Mouse (Mus musculus): ENCODE results near the gene Vipas39. TPM values are rescaled to one million over a fixed set of nuclear protein-coding genes. Genes with fewer than 3 reads are reported as not detected.
"Not testable (repeated sequence)": the region's sequence is repeated elsewhere in the genome, so short reads cannot be mapped to it uniquely, and the experiment has no call there.

Gene Vipas39
- polyA plus RNA-seq (2011; ENCODE audit: insufficient read depth, insufficient read length, low replicate concordance, missing spikeins): 10.8 and 23.7 TPM in 2 replicates

GRCm38 (mm10) chr12:87266108-87266826 is at the start of gene Vipas39, which contains the start of gene Ahsa1:
Vipas39 (minus strand) TSS chr12:87266256.
Ahsa1 (plus strand) TSS chr12:87266479.
- WGBS: under 1% methylated on average over 31 of the region's 31 CpGs

GRCm38 (mm10) chr12:87313098-87313497 is 47.0 kb upstream of the Vipas39 start:
- no peak overlapping the region for H3K4me3 ChIP-seq (replicated peaks; ENCODE audit: control insufficient read depth, low read depth, low read length)
- H3K27ac ChIP-seq (ENCODE audit: control insufficient read depth, insufficient read depth, low read depth, low read length, poor library complexity): no peak overlapping the region
- no peak for TF ChIP-seq CTCF (IDR thresholded peaks at IDR 0.05; ENCODE audit: control insufficient read depth, insufficient read depth, low read length)
- 67% methylated on average over 2 of the region's 2 CpGs for WGBS
- no peaks in the 10 kb centered on the region for H3K4me1 ChIP-seq (ENCODE audit: control insufficient read depth, insufficient read depth, low read length)

More at GRCm38 (mm10) chr12:87266108-87266826, at the start of gene Vipas39, which contains the start of gene Ahsa1:
- Histone ChIP-seq H3K4me3 (replicated peaks; ENCODE audit: control insufficient read depth, low read depth, low read length) (peak within 1 kb of the TSS; percentile 94), H3K4me1 (ENCODE audit: control insufficient read depth, insufficient read depth, low read length) (peaks cover 5% of the 10 kb centered on the region; the same call in 1 of the 2 replicates), H3K27ac (ENCODE audit: control insufficient read depth, insufficient read depth, low read depth, low read length, poor library complexity) (peak within 1 kb of the TSS; percentile 82)
- TF ChIP-seq CTCF (IDR thresholded peaks at IDR 0.05; ENCODE audit: control insufficient read depth, insufficient read depth, low read length) (no peak), POLR2A (IDR thresholded peaks at IDR 0.05; ENCODE audit: borderline replicate concordance, control insufficient read depth, low read depth, low read length) (peak; percentile 95; the same call in 1 of the 2 replicates)

- H3K4me1 ChIP-seq (ENCODE audit: control insufficient read depth, insufficient read depth, low read length); H3K4me3 ChIP-seq (replicated peaks; ENCODE audit: control insufficient read depth, low read depth, low read length); H3K27ac ChIP-seq (ENCODE audit: control insufficient read depth, insufficient read depth, low read depth, low read length, poor library complexity): not testable (repeated sequence)
- 74% methylated on average over 4 of the region's 4 CpGs for WGBS
These were observed 40.5 kb upstream of the Vipas39 start for GRCm38 (mm10) chr12:87306584-87306844.

GRCm38 (mm10) chr12:87305767-87306583 is 39.9 kb upstream of the Vipas39 start:
- no peak overlapping the region for H3K27ac ChIP-seq (ENCODE audit: control insufficient read depth, insufficient read depth, low read depth, low read length, poor library complexity)
- no peak for TF ChIP-seq CTCF (IDR thresholded peaks at IDR 0.05; ENCODE audit: control insufficient read depth, insufficient read depth, low read length)
- TF ChIP-seq POLR2A (IDR thresholded peaks at IDR 0.05; ENCODE audit: borderline replicate concordance, control insufficient read depth, low read depth, low read length): no peak
- WGBS: 55% methylated on average over 13 of the region's 13 CpGs
- H3K4me1 ChIP-seq (ENCODE audit: control insufficient read depth, insufficient read depth, low read length): no peaks in the 10 kb centered on the region
- no peak overlapping the region for H3K4me3 ChIP-seq (replicated peaks; ENCODE audit: control insufficient read depth, low read depth, low read length)

- no peak overlapping the region for H3K4me3 ChIP-seq (replicated peaks; ENCODE audit: control insufficient read depth, low read depth, low read length)
- no peak overlapping the region for H3K27ac ChIP-seq (ENCODE audit: control insufficient read depth, insufficient read depth, low read depth, low read length, poor library complexity)
- no peaks in the 10 kb centered on the region; the same call in none of the 2 replicates for H3K4me1 ChIP-seq (ENCODE audit: control insufficient read depth, insufficient read depth, low read length)
- WGBS: 66% methylated on average over 4 of the region's 4 CpGs
- no peak for TF ChIP-seq CTCF (IDR thresholded peaks at IDR 0.05; ENCODE audit: control insufficient read depth, insufficient read depth, low read length)
These were observed 35.1 kb upstream of the Vipas39 start for GRCm38 (mm10) chr12:87301189-87301588.

- Histone ChIP-seq H3K4me1 (ENCODE audit: control insufficient read depth, insufficient read depth, low read length) (no peaks in the 10 kb centered on the region; the same call in none of the 2 replicates), H3K4me3 (replicated peaks; ENCODE audit: control insufficient read depth, low read depth, low read length) (peak overlapping the region; percentile 7), H3K27ac (ENCODE audit: control insufficient read depth, insufficient read depth, low read depth, low read length, poor library complexity) (no peak overlapping the region)
- TF ChIP-seq CTCF (IDR thresholded peaks at IDR 0.05; ENCODE audit: control insufficient read depth, insufficient read depth, low read length) (0 out of 2 replicates have a peak, but pooled peaks have one; percentile 8), POLR2A (IDR thresholded peaks at IDR 0.05; ENCODE audit: borderline replicate concordance, control insufficient read depth, low read depth, low read length) (no peak)
- WGBS: 4% methylated on average over 9 of the region's 9 CpGs
These were observed 34.3 kb upstream of the Vipas39 start for GRCm38 (mm10) chr12:87300441-87300690.

- no peak for TF ChIP-seq POLR2A (IDR thresholded peaks at IDR 0.05; ENCODE audit: borderline replicate concordance, control insufficient read depth, low read depth, low read length)
- TF ChIP-seq CTCF (IDR thresholded peaks at IDR 0.05; ENCODE audit: control insufficient read depth, insufficient read depth, low read length): no peak; the same call in 1 of the 2 replicates
- Histone ChIP-seq H3K4me3 (replicated peaks; ENCODE audit: control insufficient read depth, low read depth, low read length) (peak within 1 kb of the TSS; percentile 34), H3K4me1 (ENCODE audit: control insufficient read depth, insufficient read depth, low read length) (no peaks in the 10 kb centered on the region; the same call in none of the 2 replicates), H3K27ac (ENCODE audit: control insufficient read depth, insufficient read depth, low read depth, low read length, poor library complexity) (no peak within 1 kb of the TSS; the same call in 1 of the 2 replicates)
- WGBS: 1% methylated on average over 86 of the region's 86 CpGs
These were observed 33.8 kb upstream of the Vipas39 start, which contains the start of gene Ism2 for GRCm38 (mm10) chr12:87299657-87300440. Ism2 (minus strand) TSS chr12:87299705.

GRCm38 (mm10) chr12:87299037-87299656 is 33.1 kb upstream of the Vipas39 start:
- TF ChIP-seq POLR2A (IDR thresholded peaks at IDR 0.05; ENCODE audit: borderline replicate concordance, control insufficient read depth, low read depth, low read length): no peak
- no peak for TF ChIP-seq CTCF (IDR thresholded peaks at IDR 0.05; ENCODE audit: control insufficient read depth, insufficient read depth, low read length)
- H3K4me3 ChIP-seq (replicated peaks; ENCODE audit: control insufficient read depth, low read depth, low read length): peak overlapping the region; percentile 34
- no peaks in the 10 kb centered on the region; the same call in none of the 2 replicates for H3K4me1 ChIP-seq (ENCODE audit: control insufficient read depth, insufficient read depth, low read length)
- H3K27ac ChIP-seq (ENCODE audit: control insufficient read depth, insufficient read depth, low read depth, low read length, poor library complexity): no peak overlapping the region; the same call in 1 of the 2 replicates
- WGBS: 14% methylated on average over 29 of the region's 29 CpGs
